Mouse (Mus musculus): ENCODE measurements at regions not wholly inside any gene's neighbourhood (a gene's known extent, or its start where the extent isn't known, plus 50 kb on each side); places are given as distances from the start of the nearest gene placed in this dataset.

- TF ChIP-seq POLR2A (IDR thresholded peaks at IDR 0.05; ENCODE audit: insufficient read depth, low read depth, low read length) (no peak), CTCF (IDR thresholded peaks at IDR 0.05; ENCODE audit: insufficient read depth, low read depth, low read length) (no peak)
Observed at GRCm38 (mm10) chr5:126431748-126432147, 809.9 kb upstream of the Tmem132c start.
